Mouse (Mus musculus) thymus, adult 2 months (tissue): ENCODE results near the gene Mmd. TPM values are rescaled to one million over a fixed set of nuclear protein-coding genes. Genes with fewer than 3 reads are reported as not detected.

Experiments
- DNase-seq: peaks from one replicate; pipeline ENCODE4 v3.0.0; 2021
- H3K27ac ChIP-seq: fragments of 200-500 bp; 2 replicates; pipeline ENCODE4 v1.5.1; 2012; ENCODE audit warnings: low read length, control low read depth; ENCODE audit not compliant: control insufficient read depth, insufficient read depth
- H3K27me3 ChIP-seq: fragments of 200-500 bp; 2 replicates; pipeline ENCODE4 v1.6.1; 2012; ENCODE audit warnings: mild to moderate bottlenecking, low read length, moderate library complexity, mixed read lengths; ENCODE audit not compliant: control insufficient read depth, insufficient read depth
- H3K36me3 ChIP-seq: fragments of 200-500 bp; 2 replicates; pipeline ENCODE4 v1.6.1; 2012; ENCODE audit warnings: mild to moderate bottlenecking, low read length, moderate library complexity; ENCODE audit not compliant: control insufficient read depth, insufficient read depth
- H3K4me1 ChIP-seq: fragments of 200-500 bp; replicated peaks from 2 replicates; pipeline ENCODE4 v1.6.1; 2012; ENCODE audit warnings: low read length; ENCODE audit not compliant: control insufficient read depth, insufficient read depth
- H3K4me3 ChIP-seq: fragments of 200-500 bp; 2 replicates; pipeline ENCODE4 v1.5.1; 2012; ENCODE audit warnings: mild to moderate bottlenecking, low read length, control low read depth, moderate library complexity; ENCODE audit not compliant: control insufficient read depth, insufficient read depth
- CTCF ChIP-seq: fragments of 200-500 bp; IDR thresholded peaks from 2 replicates; pipeline ENCODE4 v1.5.1; 2012; ENCODE audit warnings: mild to moderate bottlenecking, control low read depth, low read length, moderate library complexity, borderline replicate concordance; ENCODE audit not compliant: control insufficient read depth, poor library complexity, insufficient read depth; ENCODE audit errors: extremely low read depth
- POLR2A ChIP-seq: fragments of 200-500 bp; IDR thresholded peaks from 2 replicates; pipeline ENCODE4 v1.6.1; 2012; ENCODE audit warnings: mild to moderate bottlenecking, low read length, control low read depth, moderate library complexity; ENCODE audit not compliant: control insufficient read depth, poor library complexity, insufficient read depth; ENCODE audit errors: extremely low read depth
- WGBS: fragments of 180-500 bp; shearing (Covaris S2); methylation state at CpG from one replicate; pipeline ENCODE4 v1.1.7; 2018; 5-methylcytosine and 5-hydroxymethylcytosine counted together
- polyA plus RNA-seq: library from polyadenylated mRNA; depleted of rRNA; stranded (reverse); fragments of >200 nt; gene quantifications from 2 replicates; pipeline ENCODE4 v1.2.3, GENCODE M21; 2012; rRNA removed

Mmd gene
- polyA plus RNA-seq, 1 experiment = 32.7 TPM

DNA sequence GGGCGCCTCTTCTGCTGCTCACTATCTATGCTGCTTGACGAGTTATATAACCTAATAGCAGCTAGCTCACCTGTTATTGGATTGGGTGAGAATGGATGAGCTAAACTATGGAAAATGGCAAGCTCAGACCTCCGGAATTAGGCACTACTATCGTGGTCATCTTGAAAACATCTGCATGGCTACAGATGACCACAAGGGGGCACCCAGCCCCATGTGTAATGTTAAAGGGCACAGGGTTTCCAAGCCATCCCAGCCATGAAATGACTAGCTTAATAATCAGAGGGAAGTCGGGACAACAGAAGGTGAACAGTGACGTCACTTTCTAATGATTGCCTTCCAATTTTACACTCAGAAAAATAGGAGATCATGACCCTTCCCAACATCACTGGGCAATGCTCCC is 57.7 kb downstream of the Mmd start:
- Histone ChIP-seq H3K4me1 (no peaks in the 10 kb centered on the region), H3K27ac (no peak overlapping the region), H3K4me3 (no peak overlapping the region), H3K36me3 (no peaks in the 10 kb centered on the region), H3K27me3 (no peaks in the 10 kb centered on the region)
- WGBS = 44% methylated on average over 6 of the region's 6 CpGs
- TF ChIP-seq CTCF = no peak
- no peak for TF ChIP-seq POLR2A
- DNase-seq = peak; percentile 20

DNA sequence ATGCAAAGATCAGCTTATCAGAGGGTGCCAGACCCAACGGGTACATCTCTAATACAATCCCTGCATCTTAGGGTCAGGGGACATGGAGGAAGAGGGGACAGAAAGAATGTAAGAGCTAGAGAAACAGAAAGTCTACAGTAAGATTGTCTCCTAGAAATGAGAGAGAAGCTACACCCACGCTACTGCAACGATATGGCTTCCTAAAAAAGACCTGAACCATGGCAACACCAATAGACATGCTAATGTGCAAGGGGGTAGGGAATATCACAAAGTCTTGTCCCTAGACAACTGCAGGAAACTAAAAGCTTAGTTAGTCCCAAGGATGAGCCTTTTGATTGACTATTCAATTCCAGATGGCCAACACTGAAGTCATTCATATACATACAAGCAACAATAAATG is 65.3 kb downstream of the Mmd start:
- Histone ChIP-seq H3K4me1 (no peaks in the 10 kb centered on the region), H3K4me3 (no peak overlapping the region), H3K27me3 (no peaks in the 10 kb centered on the region), H3K36me3 (no peaks in the 10 kb centered on the region), H3K27ac (no peak overlapping the region)
- DNase-seq = no peak
- no peak for TF ChIP-seq POLR2A
- TF ChIP-seq CTCF = no peak
- 92% methylated on average over 3 of the region's 3 CpGs for WGBS

DNA sequence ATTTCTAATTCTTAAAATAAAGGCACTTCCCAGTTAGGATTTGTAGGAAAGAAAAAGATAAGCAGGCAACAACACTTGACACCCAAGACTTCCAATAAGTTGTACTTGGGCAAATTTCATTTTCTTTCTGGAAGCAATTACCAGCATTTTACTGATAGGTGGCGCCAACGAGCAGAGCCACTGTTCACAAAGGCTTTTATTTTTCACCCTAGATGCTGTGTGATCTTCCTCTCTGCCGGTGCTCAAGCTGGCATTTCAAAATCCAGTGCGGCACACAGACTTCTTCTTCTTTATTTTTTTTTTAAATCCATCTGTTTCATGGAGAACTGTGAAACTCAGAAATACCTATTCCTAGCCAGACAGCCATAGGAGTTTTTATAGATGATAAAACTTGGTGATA is 68.2 kb downstream of the Mmd start:
- H3K36me3 ChIP-seq = no peaks in the 10 kb centered on the region
- no peaks in the 10 kb centered on the region for H3K4me1 ChIP-seq
- DNase-seq = peak; percentile 37
- no peak overlapping the region for H3K4me3 ChIP-seq
- TF ChIP-seq CTCF = no peak
- no peak for TF ChIP-seq POLR2A
- whole genome bisulfite sequencing = 4% methylated on average over 4 of the region's 4 CpGs
- H3K27me3 ChIP-seq = no peaks in the 10 kb centered on the region
- no peak overlapping the region for H3K27ac ChIP-seq

DNA sequence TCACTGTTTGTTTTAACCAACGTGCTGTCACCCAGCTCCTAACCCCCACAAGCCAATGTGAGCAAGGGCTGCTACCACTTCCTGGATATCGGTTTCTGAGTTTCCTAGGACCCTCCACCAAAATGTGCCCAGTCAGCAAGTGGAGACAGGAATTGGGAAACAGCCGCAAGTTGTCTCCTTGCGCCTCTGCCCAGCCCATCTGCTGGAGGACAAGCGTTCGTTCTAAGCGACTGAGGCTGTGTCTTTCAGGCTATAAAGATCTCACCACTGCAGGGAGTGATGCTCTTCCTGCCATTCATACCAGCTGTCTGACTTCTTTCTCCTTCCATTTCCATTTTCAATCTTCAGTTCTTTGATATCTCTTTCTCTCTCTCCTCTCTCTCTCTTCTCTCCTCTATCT is 71.7 kb downstream of the Mmd start:
- no peaks in the 10 kb centered on the region for H3K4me1 ChIP-seq
- no peak overlapping the region for H3K4me3 ChIP-seq
- H3K27ac ChIP-seq = no peak overlapping the region
- DNase-seq = no peak
- no peaks in the 10 kb centered on the region for H3K36me3 ChIP-seq
- no peak for TF ChIP-seq POLR2A
- no peak for TF ChIP-seq CTCF
- H3K27me3 ChIP-seq = no peaks in the 10 kb centered on the region
- WGBS = 81% methylated on average over 7 of the region's 7 CpGs

DNA sequence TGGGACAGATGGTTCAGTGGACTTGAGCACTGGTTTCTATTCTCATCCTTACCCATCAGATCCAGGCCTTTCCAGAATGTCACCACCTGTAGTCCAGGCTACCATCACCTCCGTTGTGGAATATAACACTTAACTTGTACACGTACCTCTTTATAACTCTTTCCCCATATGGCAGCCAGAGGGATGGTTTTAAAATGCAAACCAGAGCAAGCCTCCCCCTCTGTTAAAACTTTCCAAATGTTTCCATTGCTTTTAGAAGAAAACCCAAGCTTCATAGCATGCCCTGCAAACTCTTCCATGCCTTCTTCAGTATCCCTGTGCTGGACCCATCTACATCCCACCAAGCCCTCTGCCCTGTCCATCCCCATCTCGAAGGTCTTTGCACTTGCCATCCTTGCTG is 75.3 kb downstream of the Mmd start:
- no peak overlapping the region for H3K4me3 ChIP-seq
- H3K27ac ChIP-seq = no peak overlapping the region
- no peaks in the 10 kb centered on the region for H3K4me1 ChIP-seq
- no peak for DNase-seq
- no peaks in the 10 kb centered on the region for H3K27me3 ChIP-seq
- TF ChIP-seq CTCF (no peak), POLR2A (no peak)
- WGBS = 94% methylated on average over 3 of the region's 3 CpGs
- no peaks in the 10 kb centered on the region for H3K36me3 ChIP-seq

DNA sequence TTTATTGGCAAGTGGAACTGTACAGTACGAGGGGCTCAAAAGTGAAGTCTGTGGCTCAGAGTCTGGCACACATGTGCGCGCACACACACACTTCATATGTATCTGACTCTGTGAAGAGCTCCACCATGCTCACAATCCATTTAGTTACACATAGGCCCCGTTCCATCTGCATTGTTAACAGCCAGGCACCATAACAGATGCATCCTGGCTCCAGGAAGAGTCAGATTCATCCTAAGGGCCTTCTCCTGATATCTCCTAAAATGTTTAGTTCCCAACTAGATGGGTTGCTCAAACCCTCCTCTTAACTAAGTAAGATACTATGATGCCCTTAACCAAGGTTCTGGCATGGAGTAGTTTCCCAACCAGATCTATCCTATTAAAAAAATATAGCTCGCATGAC is 76.9 kb downstream of the Mmd start:
- H3K27ac ChIP-seq = no peak overlapping the region
- H3K4me3 ChIP-seq = no peak overlapping the region
- TF ChIP-seq CTCF (no peak), POLR2A (no peak)
- WGBS = 95% methylated on average over 5 of the region's 5 CpGs
- no peaks in the 10 kb centered on the region for H3K4me1 ChIP-seq
- DNase-seq = no peak
- H3K27me3 ChIP-seq = no peaks in the 10 kb centered on the region
- H3K36me3 ChIP-seq = no peaks in the 10 kb centered on the region

DNA sequence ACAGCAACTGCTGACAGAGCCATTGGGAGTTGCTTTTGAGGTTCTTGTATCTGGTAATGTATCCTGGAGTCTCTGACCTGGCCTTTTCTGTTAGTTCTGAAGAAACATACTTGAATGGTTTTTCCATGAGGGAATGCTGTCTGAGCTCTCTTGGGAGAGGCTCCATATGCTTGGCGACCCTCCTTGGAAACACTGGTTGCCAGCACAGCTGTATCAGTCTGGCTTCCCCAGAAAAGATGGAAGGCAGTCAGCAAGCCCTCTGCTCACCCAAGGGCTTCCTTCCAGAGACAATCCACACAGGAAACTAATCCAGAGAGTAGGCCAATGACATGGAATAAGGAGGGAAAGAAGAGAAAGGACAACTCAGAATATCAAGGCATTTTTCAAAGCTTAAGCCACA is 77.6 kb downstream of the Mmd start:
- Histone ChIP-seq H3K27ac (no peak overlapping the region), H3K27me3 (no peaks in the 10 kb centered on the region), H3K36me3 (no peaks in the 10 kb centered on the region), H3K4me3 (no peak overlapping the region), H3K4me1 (no peaks in the 10 kb centered on the region)
- no peak for DNase-seq
- 91% methylated on average over 1 of the region's 1 CpGs for WGBS
- no peak for TF ChIP-seq POLR2A
- no peak for TF ChIP-seq CTCF

Other genes starting within 250 kb of the Mmd start
- gene Pctp, start 246.6 kb upstream of the Mmd start, polyA plus RNA-seq = 0.80 and 0.97 TPM in 2 replicates
- gene Tmem100, start 219.1 kb upstream of the Mmd start, polyA plus RNA-seq = 0.52 and 1.6 TPM in 2 replicates
- 2.1 and 2.9 TPM in 2 replicates for gene Gm45716, start 61.8 kb upstream of the Mmd start, polyA plus RNA-seq
- 0.91 and 1.1 TPM in 2 replicates for gene Hlf, start 141.4 kb downstream of the Mmd start, polyA plus RNA-seq